Mouse (Mus musculus): ENCODE data around the gene Itga5. TPM values are rescaled to one million over a fixed set of nuclear protein-coding genes. Genes with fewer than 3 reads are reported as not detected.

Itga5 gene
- polyA plus RNA-seq, 1 experiment from 2014 or later, result 66.4 TPM

DNA sequence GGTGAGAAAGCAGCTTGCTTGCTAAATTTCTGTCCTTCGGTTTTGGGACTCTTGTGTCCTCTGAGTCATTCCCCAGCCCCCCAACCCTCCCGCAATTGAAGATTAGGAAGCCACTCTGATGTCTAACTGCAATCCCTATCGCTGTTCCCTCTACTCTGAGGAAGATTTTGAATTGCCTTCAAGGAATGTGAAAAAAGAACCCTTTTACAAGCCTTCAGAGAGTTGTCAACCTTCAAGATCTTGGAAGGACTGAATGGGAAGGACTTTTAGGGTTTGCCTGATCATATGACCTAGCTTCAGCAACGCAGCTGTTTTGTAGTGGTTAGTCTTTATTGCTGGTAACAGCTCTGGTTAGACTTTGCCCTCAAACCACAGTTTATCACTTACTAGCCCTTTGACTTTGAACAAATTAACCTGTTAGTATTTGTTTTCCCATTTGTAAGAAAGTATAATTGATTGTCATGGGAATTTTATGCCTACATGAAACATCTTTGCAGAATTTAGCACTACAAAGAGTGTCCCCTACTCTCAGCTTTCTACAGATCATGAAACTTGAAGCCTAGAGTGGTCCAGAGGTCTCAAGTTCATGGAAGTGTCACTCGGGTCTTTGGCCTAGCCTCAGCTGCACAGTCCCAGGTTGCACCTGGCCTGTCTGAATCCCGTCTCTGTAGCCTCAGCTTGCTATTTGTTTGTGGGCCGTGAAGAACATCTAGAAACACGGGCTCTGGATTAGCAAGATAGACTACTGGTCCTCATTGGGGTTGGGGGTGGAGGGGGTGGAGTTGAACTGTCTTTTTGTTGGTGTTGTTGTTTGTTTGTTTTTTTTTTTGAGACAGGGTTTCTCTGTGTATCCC, 60.5 kb downstream of the Itga5 start:
- Histone ChIP-seq H3K4me1 (ENCODE audit: control insufficient read depth, insufficient read depth, low read length) (peaks cover 53% of the 10 kb centered on the region), H3K9ac (ENCODE audit: low read depth, low read length) (peak overlapping the region; percentile 77), H3K4me2 (peak overlapping the region; percentile 96), H3K36me3 (ENCODE audit: control insufficient read depth, insufficient read depth, low read length) (no peaks in the 10 kb centered on the region), H3K9me3 (replicated peaks; ENCODE audit: control insufficient read depth, low read length) (no peaks in the 10 kb centered on the region), H3K4me3 (ENCODE audit: low read depth, low read length) (peak overlapping the region; percentile 57), H3K27ac (ENCODE audit: low read depth, low read length) (peak overlapping the region; percentile 90), H3K27me3 (ENCODE audit: control insufficient read depth, insufficient read depth, low read length) (peaks cover 5% of the 10 kb centered on the region)
- WGBS (ENCODE audit: insufficient replicate concordance), result 36% methylated on average over 8 of the region's 8 CpGs
- ATAC-seq (replicated peaks; ENCODE audit: insufficient number of reproducible peaks, low FRiP score, low TSS enrichment), result no peak

DNA sequence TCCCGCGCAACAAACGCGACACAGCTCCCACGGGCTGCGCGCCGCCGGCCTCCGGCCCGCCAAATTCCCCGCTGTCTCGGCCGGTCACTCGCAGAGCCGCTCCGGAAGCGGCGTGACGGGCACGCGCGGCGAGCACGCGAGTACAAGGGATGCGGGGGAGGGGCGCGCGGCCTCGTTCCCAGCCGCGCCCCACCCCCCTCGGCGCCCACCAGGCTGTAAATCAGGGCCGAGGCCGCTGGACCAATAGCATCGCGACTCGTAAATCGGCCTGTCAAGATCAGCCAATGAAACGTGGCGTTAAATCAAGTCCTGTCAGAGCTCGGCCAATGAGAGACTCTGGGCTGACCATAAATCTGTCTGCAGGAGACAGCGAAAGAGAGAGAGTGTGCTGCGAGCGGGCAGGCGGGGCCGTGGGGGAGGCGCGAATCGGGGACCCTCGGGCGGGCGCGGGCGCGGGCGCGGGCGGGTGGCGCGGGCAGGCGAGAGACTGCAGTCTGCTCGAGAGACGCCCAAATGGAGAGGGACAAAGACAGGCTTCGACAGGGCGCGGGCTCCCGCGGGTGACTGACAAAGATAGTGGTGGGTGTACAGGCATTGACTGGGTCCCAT, 61.4 kb downstream of the Itga5 start:
- peak overlapping the region; percentile 79 for H3K9ac ChIP-seq (ENCODE audit: low read depth, low read length)
- peaks cover 5% of the 10 kb centered on the region for H3K27me3 ChIP-seq (ENCODE audit: control insufficient read depth, insufficient read depth, low read length)
- no peaks in the 10 kb centered on the region for H3K36me3 ChIP-seq (ENCODE audit: control insufficient read depth, insufficient read depth, low read length)
- H3K4me1 ChIP-seq (ENCODE audit: control insufficient read depth, insufficient read depth, low read length), result peaks cover 62% of the 10 kb centered on the region
- peak overlapping the region; percentile 90 for H3K27ac ChIP-seq (ENCODE audit: low read depth, low read length)
- ATAC-seq (replicated peaks; ENCODE audit: insufficient number of reproducible peaks, low FRiP score, low TSS enrichment), result peak; percentile 88
- no peaks in the 10 kb centered on the region for H3K9me3 ChIP-seq (replicated peaks; ENCODE audit: control insufficient read depth, low read length)
- H3K4me3 ChIP-seq (ENCODE audit: low read depth, low read length), result peak overlapping the region; percentile 57
- peak overlapping the region; percentile 96 for H3K4me2 ChIP-seq
- WGBS (ENCODE audit: insufficient replicate concordance), result under 1% methylated on average over 70 of the region's 71 CpGs

DNA sequence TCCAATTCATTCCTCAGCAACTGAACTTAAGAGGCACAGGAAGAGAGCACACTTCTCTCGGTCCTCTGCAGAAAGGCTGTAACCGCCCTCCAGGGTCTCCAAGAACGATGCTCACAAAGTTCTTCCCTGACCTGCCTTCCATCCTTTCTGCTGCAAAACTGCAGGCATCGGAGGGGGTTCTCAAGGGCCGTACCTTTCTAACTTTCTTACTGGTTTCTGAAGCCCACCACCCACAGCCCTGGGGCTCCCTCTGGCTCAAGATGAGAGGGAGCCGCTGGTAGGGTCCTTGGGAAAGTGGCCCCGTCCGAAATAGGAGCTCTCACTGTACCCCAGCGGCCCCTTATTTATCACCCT, 62.0 kb downstream of the Itga5 start:
- ATAC-seq (replicated peaks; ENCODE audit: insufficient number of reproducible peaks, low FRiP score, low TSS enrichment), result peak; percentile 9
- H3K9me3 ChIP-seq (replicated peaks; ENCODE audit: control insufficient read depth, low read length), result no peaks in the 10 kb centered on the region

DNA sequence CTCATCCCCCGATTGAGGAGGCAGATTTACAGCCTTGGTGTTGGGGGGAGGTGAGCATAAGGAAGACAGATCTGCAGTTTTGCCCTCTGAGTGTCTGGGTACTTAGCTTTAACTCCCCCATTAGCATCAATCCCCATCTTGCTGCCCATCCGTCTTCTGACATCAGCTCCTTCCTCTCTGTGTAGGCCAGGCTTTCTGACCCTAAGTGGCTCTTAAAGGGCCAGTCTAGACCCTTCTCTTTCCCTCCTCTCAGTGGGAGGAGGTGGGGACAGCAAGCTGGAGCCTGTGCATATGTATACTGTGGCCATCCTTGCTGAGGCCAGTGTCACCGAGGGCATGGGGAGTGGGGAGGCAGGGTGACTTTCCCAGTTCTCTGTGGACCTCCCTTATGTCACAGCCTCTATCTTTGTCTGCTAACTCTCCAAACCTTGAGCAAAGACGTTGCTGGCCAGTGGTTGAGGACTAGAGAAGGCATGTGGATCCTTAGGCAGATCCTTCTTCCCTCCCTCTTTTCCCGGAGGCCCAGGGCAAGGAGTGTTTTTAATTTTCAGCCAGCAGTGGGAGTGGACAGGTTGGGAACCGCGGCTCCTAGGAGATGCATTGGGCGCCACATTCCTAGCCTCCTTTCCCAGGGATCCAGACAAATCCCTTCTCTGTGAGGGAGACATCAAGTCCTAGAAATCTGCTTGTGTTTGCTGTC, 62.5 kb downstream of the Itga5 start:
- peaks cover 2% of the 10 kb centered on the region for H3K27me3 ChIP-seq (ENCODE audit: control insufficient read depth, insufficient read depth, low read length)
- peak overlapping the region; percentile 90 for H3K27ac ChIP-seq (ENCODE audit: low read depth, low read length)
- WGBS (ENCODE audit: insufficient replicate concordance), result 11% methylated on average over 8 of the region's 8 CpGs
- peak overlapping the region; percentile 96 for H3K4me2 ChIP-seq
- no peaks in the 10 kb centered on the region for H3K9me3 ChIP-seq (replicated peaks; ENCODE audit: control insufficient read depth, low read length)
- H3K36me3 ChIP-seq (ENCODE audit: control insufficient read depth, insufficient read depth, low read length), result no peaks in the 10 kb centered on the region
- H3K9ac ChIP-seq (ENCODE audit: low read depth, low read length), result peak overlapping the region; percentile 79
- no peak for ATAC-seq (replicated peaks; ENCODE audit: insufficient number of reproducible peaks, low FRiP score, low TSS enrichment)
- H3K4me3 ChIP-seq (ENCODE audit: low read depth, low read length), result peak overlapping the region; percentile 57
- H3K4me1 ChIP-seq (ENCODE audit: control insufficient read depth, insufficient read depth, low read length), result peaks cover 68% of the 10 kb centered on the region

More for the DNA sequence above, 62.0 kb downstream of the Itga5 start:
- Histone ChIP-seq H3K36me3 (ENCODE audit: control insufficient read depth, insufficient read depth, low read length) (no peaks in the 10 kb centered on the region), H3K4me2 (peak overlapping the region; percentile 96), H3K4me3 (ENCODE audit: low read depth, low read length) (peak overlapping the region; percentile 57), H3K27me3 (ENCODE audit: control insufficient read depth, insufficient read depth, low read length) (peaks cover 5% of the 10 kb centered on the region), H3K9ac (ENCODE audit: low read depth, low read length) (peak overlapping the region; percentile 79), H3K4me1 (ENCODE audit: control insufficient read depth, insufficient read depth, low read length) (peaks cover 67% of the 10 kb centered on the region), H3K27ac (ENCODE audit: low read depth, low read length) (peak overlapping the region; percentile 90)
- WGBS (ENCODE audit: insufficient replicate concordance), result under 1% methylated on average over 9 of the region's 9 CpGs

DNA sequence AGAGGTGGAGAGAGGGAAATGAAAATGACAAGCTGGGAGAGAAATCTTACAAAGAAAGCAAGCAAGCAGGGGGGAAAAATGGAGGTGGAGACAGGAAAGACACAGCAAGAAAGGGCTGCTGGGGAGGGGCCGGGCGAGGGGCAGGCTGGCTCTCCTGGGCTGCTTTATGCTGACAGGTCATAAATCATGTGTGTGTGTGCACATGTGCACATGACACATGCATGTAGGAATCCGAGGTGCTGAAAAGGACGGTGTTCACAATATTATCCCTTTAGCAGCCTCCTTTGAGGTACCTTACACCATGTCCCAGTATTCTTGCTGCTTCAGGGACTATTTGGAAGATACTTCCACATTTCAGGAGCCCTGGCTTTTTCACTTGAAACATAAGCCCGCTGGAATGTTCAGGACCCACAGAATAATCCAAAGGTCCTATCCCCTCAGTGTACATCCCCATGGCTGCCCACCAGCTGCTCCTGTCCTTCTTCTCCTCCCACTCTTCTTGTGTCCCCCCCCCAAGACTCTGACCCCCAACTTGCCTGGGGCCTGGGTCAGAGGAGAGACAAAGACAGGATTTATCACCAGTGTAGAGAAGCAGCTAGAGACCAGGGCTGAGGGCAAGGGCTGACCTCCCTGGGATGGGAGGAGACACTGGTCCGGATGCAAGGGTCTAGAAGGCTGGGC, 64.1 kb downstream of the Itga5 start:
- peak overlapping the region; percentile 22; the same call in 1 of the 2 replicates for H3K9ac ChIP-seq (ENCODE audit: low read depth, low read length)
- H3K4me2 ChIP-seq, result no peak overlapping the region

DNA sequence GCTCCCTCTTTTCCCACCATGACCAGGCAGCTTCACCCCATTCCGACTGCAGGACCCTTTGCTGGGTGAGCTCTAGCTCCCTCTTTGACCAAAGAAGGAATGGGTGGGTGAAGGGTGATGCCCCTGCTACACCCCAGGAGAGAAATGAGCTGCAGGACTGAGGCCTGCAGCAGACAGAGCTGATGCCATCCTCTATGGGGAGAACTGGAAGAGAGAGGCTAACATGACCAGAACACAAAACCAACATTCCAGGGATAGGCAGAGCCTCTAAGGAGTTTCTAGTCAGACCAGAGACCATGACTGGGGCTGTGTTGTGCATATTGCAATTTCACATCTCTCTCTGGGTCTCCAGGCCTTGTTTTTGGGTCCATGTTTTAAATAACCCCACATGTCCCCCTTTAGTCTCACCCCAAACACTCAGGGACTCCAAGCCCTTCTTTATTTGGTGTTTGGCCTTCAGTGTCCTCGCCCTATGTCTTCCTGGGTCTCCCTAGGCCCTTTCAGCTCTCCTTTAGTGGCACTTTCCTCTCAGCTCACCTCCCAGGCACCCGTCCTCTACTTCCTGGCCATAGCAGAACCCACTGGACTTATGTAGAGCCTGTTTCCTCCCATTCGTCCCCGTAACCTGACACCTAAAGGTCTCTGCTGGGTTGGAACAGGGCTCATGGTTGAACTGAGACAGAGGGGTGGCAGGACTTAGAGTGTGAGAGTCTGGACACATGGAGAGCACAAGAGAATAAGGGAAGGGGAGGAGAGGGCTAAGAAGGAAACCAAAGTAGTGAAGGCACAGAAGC, 64.8 kb downstream of the Itga5 start:
- 27% methylated on average over 5 of the region's 5 CpGs for WGBS (ENCODE audit: insufficient replicate concordance)
- Histone ChIP-seq H3K4me3 (ENCODE audit: low read depth, low read length) (no peak overlapping the region), H3K36me3 (ENCODE audit: control insufficient read depth, insufficient read depth, low read length) (peaks cover 16% of the 10 kb centered on the region), H3K4me1 (ENCODE audit: control insufficient read depth, insufficient read depth, low read length) (peaks cover 57% of the 10 kb centered on the region), H3K27ac (ENCODE audit: low read depth, low read length) (peak overlapping the region; percentile 79), H3K9me3 (replicated peaks; ENCODE audit: control insufficient read depth, low read length) (no peaks in the 10 kb centered on the region), H3K9ac (ENCODE audit: low read depth, low read length) (peak overlapping the region; percentile 18; the same call in 1 of the 2 replicates), H3K4me2 (no peak overlapping the region; the same call in 1 of the 2 replicates), H3K27me3 (ENCODE audit: control insufficient read depth, insufficient read depth, low read length) (no peaks in the 10 kb centered on the region)
- no peak for ATAC-seq (replicated peaks; ENCODE audit: insufficient number of reproducible peaks, low FRiP score, low TSS enrichment)

More for the DNA sequence above, 64.1 kb downstream of the Itga5 start:
- Histone ChIP-seq H3K27me3 (ENCODE audit: control insufficient read depth, insufficient read depth, low read length) (no peaks in the 10 kb centered on the region), H3K4me1 (ENCODE audit: control insufficient read depth, insufficient read depth, low read length) (peaks cover 60% of the 10 kb centered on the region), H3K27ac (ENCODE audit: low read depth, low read length) (peak overlapping the region; percentile 79), H3K4me3 (ENCODE audit: low read depth, low read length) (no peak overlapping the region), H3K9me3 (replicated peaks; ENCODE audit: control insufficient read depth, low read length) (no peaks in the 10 kb centered on the region), H3K36me3 (ENCODE audit: control insufficient read depth, insufficient read depth, low read length) (peaks cover 11% of the 10 kb centered on the region)
- WGBS (ENCODE audit: insufficient replicate concordance), result 45% methylated on average over 6 of the region's 6 CpGs
- no peak for ATAC-seq (replicated peaks; ENCODE audit: insufficient number of reproducible peaks, low FRiP score, low TSS enrichment)

DNA sequence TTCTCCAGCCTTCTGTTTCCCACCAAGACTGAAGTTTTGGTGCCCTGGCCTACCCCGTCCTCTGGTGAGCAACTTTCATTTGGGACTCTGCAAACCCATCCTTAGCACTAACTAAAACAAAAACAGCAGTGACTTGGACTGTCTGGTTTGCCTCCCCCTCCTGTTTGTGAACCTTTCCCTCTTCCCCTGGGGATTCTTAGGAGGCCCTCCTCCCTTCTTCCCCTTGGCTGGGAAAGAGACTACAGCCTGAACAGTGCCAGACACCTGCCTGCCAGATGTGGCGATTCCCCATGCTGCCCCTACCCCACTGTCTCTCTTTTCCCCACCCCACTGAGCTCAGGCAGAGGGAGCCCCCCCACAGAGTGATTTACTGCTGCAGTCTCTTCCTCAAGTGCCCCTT, 65.5 kb downstream of the Itga5 start:
- no peak overlapping the region for H3K4me3 ChIP-seq (ENCODE audit: low read depth, low read length)
- peaks cover 20% of the 10 kb centered on the region for H3K36me3 ChIP-seq (ENCODE audit: control insufficient read depth, insufficient read depth, low read length)
- ATAC-seq (replicated peaks; ENCODE audit: insufficient number of reproducible peaks, low FRiP score, low TSS enrichment), result no peak
- peaks cover 55% of the 10 kb centered on the region for H3K4me1 ChIP-seq (ENCODE audit: control insufficient read depth, insufficient read depth, low read length)
- H3K4me2 ChIP-seq, result no peak overlapping the region
- H3K9ac ChIP-seq (ENCODE audit: low read depth, low read length), result no peak overlapping the region
- H3K27me3 ChIP-seq (ENCODE audit: control insufficient read depth, insufficient read depth, low read length), result no peaks in the 10 kb centered on the region
- 42% methylated on average over 2 of the region's 2 CpGs for WGBS (ENCODE audit: insufficient replicate concordance)
- no peaks in the 10 kb centered on the region for H3K9me3 ChIP-seq (replicated peaks; ENCODE audit: control insufficient read depth, low read length)
- peak overlapping the region; percentile 69; the same call in 1 of the 2 replicates for H3K27ac ChIP-seq (ENCODE audit: low read depth, low read length)
